Mouse (Mus musculus) kidney, adult 2 months (tissue): ENCODE measurements at regions not wholly inside any gene's neighbourhood (a gene's known extent, or its start where the extent isn't known, plus 50 kb on each side); places are given as distances from the start of the nearest gene placed in this dataset.

Experiments
- CTCF ChIP-seq: fragments of 200-500 bp; conservative IDR thresholded peaks from 2 replicates; pipeline ENCODE4 v1.5.1; 2011; ENCODE audit warnings: low read depth, mild to moderate bottlenecking, control low read depth, low read length, moderate library complexity, mixed read lengths; ENCODE audit not compliant: insufficient read depth, insufficient read length
- POLR2A ChIP-seq: fragments of 200-500 bp; IDR thresholded peaks from one replicate; pipeline ENCODE4 v1.6.1; 2011; ENCODE audit warnings: low read depth, low read length, control low read depth

DNA sequence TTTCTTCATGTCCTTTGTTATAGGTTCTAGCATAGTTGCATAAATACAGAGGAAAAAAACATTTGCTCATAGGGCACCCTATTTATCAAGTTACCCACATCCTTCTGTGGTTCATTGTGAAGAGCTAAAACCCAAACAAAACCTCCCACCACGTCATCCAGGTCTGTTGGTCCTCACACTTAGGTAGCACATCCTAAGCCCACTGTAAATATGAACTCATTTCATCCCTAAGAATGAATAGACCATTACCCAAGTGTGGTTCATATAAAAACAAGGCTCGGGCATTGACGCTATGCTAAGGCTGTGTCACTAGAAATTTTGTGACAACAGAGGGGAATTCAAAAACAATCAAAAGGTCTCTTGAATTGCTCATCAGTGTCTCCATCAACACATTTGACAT is 156.4 kb upstream of the Tnfaip3 start:
- no peak for TF ChIP-seq CTCF
- no peak for TF ChIP-seq POLR2A
